Mouse (Mus musculus) forebrain, embryonic 11.5 days (tissue): ENCODE results near the gene Bcar3. TPM values are rescaled to one million over a fixed set of nuclear protein-coding genes. Genes with fewer than 3 reads are reported as not detected.

Source experiments
- ATAC-seq: fragments of 200-750 bp; cut with Nextera tagmentation; replicated peaks from 2 replicates; pipeline ENCODE4 v1.8.0; 2017; ENCODE audit warnings: moderate TSS enrichment; ENCODE audit not compliant: low FRiP score
- DNase-seq: peaks from one replicate; pipeline ENCODE4 v3.0.0-alpha.2; 2017; ENCODE audit warnings: low spot score
- H3K27ac ChIP-seq: fragments of 300-500 bp; sonication (generic); 2 replicates; pipeline ENCODE4 v1.5.1; 2014; ENCODE audit warnings: low read depth, low read length
- H3K27me3 ChIP-seq: fragments of 300-500 bp; sonication (generic); 2 replicates; pipeline ENCODE4 v1.6.1; 2014; ENCODE audit warnings: mild to moderate bottlenecking, low read length, mixed read lengths; ENCODE audit not compliant: control insufficient read depth, insufficient read depth
- H3K36me3 ChIP-seq: fragments of 300-500 bp; sonication (generic); 2 replicates; pipeline ENCODE4 v1.6.1; 2014; ENCODE audit warnings: mild to moderate bottlenecking, low read length, moderate library complexity, mixed read lengths; ENCODE audit not compliant: control insufficient read depth, insufficient read depth
- H3K4me1 ChIP-seq: fragments of 300-500 bp; sonication (generic); replicated peaks from 2 replicates; pipeline ENCODE4 v1.6.1; 2014; ENCODE audit warnings: low read length, mixed read lengths; ENCODE audit not compliant: control insufficient read depth, insufficient read depth
- H3K4me2 ChIP-seq: fragments of 300-500 bp; sonication (generic); 2 replicates; pipeline ENCODE4 v1.6.1; 2014; ENCODE audit warnings: low read depth, mild to moderate bottlenecking, low read length, moderate library complexity, mixed read lengths; ENCODE audit not compliant: severe bottlenecking
- H3K4me3 ChIP-seq: fragments of 300-500 bp; sonication (generic); 2 replicates; pipeline ENCODE4 v1.5.1; 2014; ENCODE audit warnings: low read depth, low read length
- H3K9ac ChIP-seq: fragments of 300-500 bp; sonication (generic); 2 replicates; pipeline ENCODE4 v1.6.1; 2014; ENCODE audit warnings: low read length
- H3K9me3 ChIP-seq: fragments of 300-500 bp; sonication (generic); 2 replicates; pipeline ENCODE4 v1.6.1; 2016; ENCODE audit warnings: low read length, mixed read lengths; ENCODE audit not compliant: control insufficient read depth
- WGBS: fragments of 180-500 bp; shearing (Covaris S2); extraction: QIAGEN DNeasy Blood & Tissue Kit; methylation state at CpG from one replicate; pipeline ENCODE4 v1.1.7; 2014; 5-methylcytosine and 5-hydroxymethylcytosine counted together
- polyA plus RNA-seq: library from polyadenylated mRNA; unstranded; fragments of >200 nt; fragmentation: Nextera tagmentation; extraction: Ambion mirVana; gene quantifications from 2 replicates; pipeline ENCODE4 v1.2.1, GENCODE M21; 2014

Bcar3 gene
- polyA plus RNA-seq, 1 experiment from 2014 or later: 12.5 TPM

GRCm38 (mm10) chr3:122317339-122317738 is 23.4 kb downstream of the Bcar3 start:
- no peak overlapping the region for H3K4me3 ChIP-seq
- no peak overlapping the region for H3K9ac ChIP-seq
- H3K4me1 ChIP-seq: no peaks in the 10 kb centered on the region; the same call in 1 of the 2 replicates
- H3K4me2 ChIP-seq: no peak overlapping the region
- H3K36me3 ChIP-seq: no peaks in the 10 kb centered on the region
- WGBS: 80% methylated on average over 6 of the region's 6 CpGs
- H3K9me3 ChIP-seq: no peaks in the 10 kb centered on the region
- DNase-seq: no peak
- H3K27me3 ChIP-seq: no peaks in the 10 kb centered on the region
- H3K27ac ChIP-seq: no peak overlapping the region
- no peak for ATAC-seq

- H3K27me3 ChIP-seq: no peaks in the 10 kb centered on the region
- no peak overlapping the region for H3K4me3 ChIP-seq
- no peaks in the 10 kb centered on the region; the same call in 1 of the 2 replicates for H3K4me1 ChIP-seq
- H3K9me3 ChIP-seq: no peaks in the 10 kb centered on the region
- no peak overlapping the region for H3K9ac ChIP-seq
- ATAC-seq (no peak), DNase-seq (no peak)
- 80% methylated on average over 9 of the region's 9 CpGs for WGBS
- no peaks in the 10 kb centered on the region for H3K36me3 ChIP-seq
- no peak overlapping the region for H3K27ac ChIP-seq
- no peak overlapping the region for H3K4me2 ChIP-seq
Measured at GRCm38 (mm10) chr3:122322226-122322625, 28.3 kb downstream of the Bcar3 start.

GRCm38 (mm10) chr3:122323841-122324240 is 29.9 kb downstream of the Bcar3 start:
- 88% methylated on average over 6 of the region's 6 CpGs for WGBS
- no peak overlapping the region for H3K4me2 ChIP-seq
- no peaks in the 10 kb centered on the region for H3K9me3 ChIP-seq
- no peak for ATAC-seq
- H3K36me3 ChIP-seq: no peaks in the 10 kb centered on the region
- no peak overlapping the region for H3K27ac ChIP-seq
- H3K9ac ChIP-seq: no peak overlapping the region
- H3K4me3 ChIP-seq: no peak overlapping the region
- no peaks in the 10 kb centered on the region for H3K27me3 ChIP-seq
- H3K4me1 ChIP-seq: no peaks in the 10 kb centered on the region
- no peak for DNase-seq

GRCm38 (mm10) chr3:122324528-122324927 is 30.6 kb downstream of the Bcar3 start:
- 86% methylated on average over 3 of the region's 3 CpGs for WGBS
- no peaks in the 10 kb centered on the region for H3K36me3 ChIP-seq
- H3K4me1 ChIP-seq: no peaks in the 10 kb centered on the region
- ATAC-seq: no peak
- H3K9me3 ChIP-seq: no peaks in the 10 kb centered on the region
- no peak overlapping the region for H3K27ac ChIP-seq
- H3K4me3 ChIP-seq: no peak overlapping the region
- H3K27me3 ChIP-seq: no peaks in the 10 kb centered on the region
- H3K9ac ChIP-seq: no peak overlapping the region
- no peak overlapping the region for H3K4me2 ChIP-seq
- DNase-seq: no peak

GRCm38 (mm10) chr3:122330484-122330883 is 36.5 kb downstream of the Bcar3 start:
- Histone ChIP-seq H3K36me3 (no peaks in the 10 kb centered on the region), H3K9ac (no peak overlapping the region), H3K4me1 (peaks cover 5% of the 10 kb centered on the region; the same call in 1 of the 2 replicates), H3K4me2 (no peak overlapping the region), H3K27me3 (no peaks in the 10 kb centered on the region), H3K9me3 (no peaks in the 10 kb centered on the region), H3K27ac (no peak overlapping the region), H3K4me3 (no peak overlapping the region)
- 85% methylated on average over 12 of the region's 12 CpGs for WGBS
- DNase-seq: no peak
- ATAC-seq: no peak

GRCm38 (mm10) chr3:122333493-122333892 is 39.6 kb downstream of the Bcar3 start:
- 23% methylated on average over 4 of the region's 4 CpGs for WGBS
- Histone ChIP-seq H3K4me2 (no peak overlapping the region), H3K4me1 (peaks cover 5% of the 10 kb centered on the region; the same call in 1 of the 2 replicates), H3K9me3 (no peaks in the 10 kb centered on the region), H3K27me3 (no peaks in the 10 kb centered on the region), H3K9ac (no peak overlapping the region), H3K4me3 (no peak overlapping the region), H3K36me3 (no peaks in the 10 kb centered on the region), H3K27ac (no peak overlapping the region)
- DNase-seq (no peak), ATAC-seq (no peak)

- no peak overlapping the region for H3K4me2 ChIP-seq
- no peaks in the 10 kb centered on the region for H3K9me3 ChIP-seq
- DNase-seq: no peak
- peaks cover 5% of the 10 kb centered on the region; the same call in 1 of the 2 replicates for H3K4me1 ChIP-seq
- H3K36me3 ChIP-seq: no peaks in the 10 kb centered on the region
- H3K27me3 ChIP-seq: no peaks in the 10 kb centered on the region
- H3K27ac ChIP-seq: no peak overlapping the region
- WGBS: 55% methylated on average over 7 of the region's 7 CpGs
- no peak overlapping the region for H3K4me3 ChIP-seq
- no peak overlapping the region for H3K9ac ChIP-seq
- ATAC-seq: no peak
Measured at GRCm38 (mm10) chr3:122333902-122334301, 40.0 kb downstream of the Bcar3 start.

GRCm38 (mm10) chr3:122334375-122334774 is 40.4 kb downstream of the Bcar3 start:
- Histone ChIP-seq H3K27ac (no peak overlapping the region), H3K9me3 (no peaks in the 10 kb centered on the region)
- 77% methylated on average over 7 of the region's 7 CpGs for WGBS

GRCm38 (mm10) chr3:122336030-122336429 is 42.1 kb downstream of the Bcar3 start:
- Histone ChIP-seq H3K36me3 (no peaks in the 10 kb centered on the region), H3K9ac (no peak overlapping the region), H3K4me1 (peaks cover 5% of the 10 kb centered on the region; the same call in 1 of the 2 replicates), H3K27me3 (no peaks in the 10 kb centered on the region), H3K27ac (no peak overlapping the region), H3K4me2 (no peak overlapping the region), H3K4me3 (no peak overlapping the region), H3K9me3 (no peaks in the 10 kb centered on the region)
- ATAC-seq (no peak), DNase-seq (no peak)
- WGBS: 86% methylated on average over 4 of the region's 4 CpGs

More at GRCm38 (mm10) chr3:122334375-122334774, 40.4 kb downstream of the Bcar3 start:
- Histone ChIP-seq H3K27me3 (no peaks in the 10 kb centered on the region), H3K4me2 (no peak overlapping the region), H3K9ac (no peak overlapping the region), H3K36me3 (no peaks in the 10 kb centered on the region), H3K4me1 (peaks cover 5% of the 10 kb centered on the region; the same call in 1 of the 2 replicates), H3K4me3 (no peak overlapping the region)
- ATAC-seq (no peak), DNase-seq (no peak)
